Mouse (Mus musculus) lung, postnatal 36 days (tissue): Measurements from ENCODE around the gene Sirt4.

ENCODE experiments used
- DNase-seq: peaks from one replicate; pipeline ENCODE4 v3.0.0; 2022; ENCODE audit warnings: mixed read lengths

Gene Sirt4

GRCm38 (mm10) chr5:115465642-115466420, 18.7 kb downstream of the Sirt4 start, which contains the start of gene Pla2g1b:
Gene Pla2g1b (plus strand): TSS chr5:115466262.
- no peak for DNase-seq

GRCm38 (mm10) chr5:115464408-115465115, 20.0 kb downstream of the Sirt4 start:
- DNase-seq = no peak

GRCm38 (mm10) chr5:115458918-115459317, 25.6 kb downstream of the Sirt4 start:
- DNase-seq = no peak

- DNase-seq = no peak
These were observed 28.7 kb downstream of the Sirt4 start for GRCm38 (mm10) chr5:115455838-115456237.

GRCm38 (mm10) chr5:115454422-115455090, 30.0 kb downstream of the Sirt4 start:
- no peak for DNase-seq

GRCm38 (mm10) chr5:115450410-115451317, 33.9 kb downstream of the Sirt4 start:
- DNase-seq = no peak

GRCm38 (mm10) chr5:115449247-115449646, 35.3 kb downstream of the Sirt4 start:
- no peak for DNase-seq

- DNase-seq = peak; percentile 63
These were observed 37.4 kb downstream of the Sirt4 start for GRCm38 (mm10) chr5:115447108-115447507.

- no peak for DNase-seq
These were observed 40.4 kb downstream of the Sirt4 start for GRCm38 (mm10) chr5:115444130-115444529.

GRCm38 (mm10) chr5:115442663-115443062, 41.9 kb downstream of the Sirt4 start:
- peak; percentile 16 for DNase-seq

GRCm38 (mm10) chr5:115441205-115441849, 43.2 kb downstream of the Sirt4 start:
- DNase-seq = peak; percentile 83

- DNase-seq = no peak
These were observed 45.9 kb downstream of the Sirt4 start for GRCm38 (mm10) chr5:115438667-115439066.

GRCm38 (mm10) chr5:115437945-115438315, 46.6 kb downstream of the Sirt4 start:
- DNase-seq = no peak

- no peak for DNase-seq
These were observed 47.1 kb downstream of the Sirt4 start for GRCm38 (mm10) chr5:115437242-115437944.

- peak; percentile 31 for DNase-seq
These were observed 48.0 kb downstream of the Sirt4 start for GRCm38 (mm10) chr5:115436421-115437124.

GRCm38 (mm10) chr5:115435755-115436379, 48.7 kb downstream of the Sirt4 start:
- no peak for DNase-seq

- DNase-seq = no peak
These were observed 49.4 kb downstream of the Sirt4 start for GRCm38 (mm10) chr5:115434853-115435754.

GRCm38 (mm10) chr5:115434280-115434852, 50.2 kb downstream of the Sirt4 start:
- no peak for DNase-seq

- DNase-seq = no peak
These were observed 51.3 kb downstream of the Sirt4 start for GRCm38 (mm10) chr5:115433191-115433590.
